Mouse (Mus musculus) MEL (cell line): Measurements from ENCODE around the gene Vwce. TPM values are rescaled to one million over a fixed set of nuclear protein-coding genes. Genes with fewer than 3 reads are reported as not detected.

Experiments
- DNase-seq: peaks from one replicate; pipeline ENCODE4 v3.0.0; 2011; ENCODE audit warnings: low read depth, low spot score
- H3K27ac ChIP-seq: 2 replicates; pipeline ENCODE4 v1.5.1; 2012; ENCODE audit warnings: low read depth, mild to moderate bottlenecking, control low read depth, low read length, moderate library complexity; ENCODE audit not compliant: control insufficient read depth
- H3K27me3 ChIP-seq, 2 experiments: fragments of 150-350 bp in 1 of 2; sonication (generic) in 1 of 2; 2 replicates each; pipeline ENCODE4 v1.6.1; 2012; ENCODE audit warnings: low read length in 2 of 2, mild to moderate bottlenecking in 2 of 2, improper control_type of control experiment in 1 of 2, moderate library complexity in 1 of 2; ENCODE audit not compliant: insufficient read depth in 2 of 2, control insufficient read depth in 1 of 2
- H3K36me3 ChIP-seq, 2 experiments: 2 replicates each; pipeline ENCODE4 v1.6.1; 2012 to 2014; ENCODE audit warnings: low read length in 2 of 2, improper control_type of control experiment in 1 of 2, inconsistent platforms in 1 of 2, mild to moderate bottlenecking in 1 of 2; ENCODE audit not compliant: insufficient read depth in 2 of 2, control insufficient read depth in 1 of 2
- H3K4me1 ChIP-seq, 2 experiments: fragments of 150-350 bp in 1 of 2; sonication (generic) in 1 of 2; 2 replicates each; pipeline ENCODE4 v1.6.1; 2012; ENCODE audit warnings: low read length in 2 of 2, improper control_type of control experiment in 1 of 2, mild to moderate bottlenecking in 1 of 2; ENCODE audit not compliant: insufficient read depth in 2 of 2, control insufficient read depth in 1 of 2
- H3K4me3 ChIP-seq, 2 experiments: fragments of 150-350 bp in 1 of 2; sonication (generic) in 1 of 2; 2 replicates each; pipeline ENCODE4 v1.5.1; 2012; ENCODE audit warnings: low read depth in 2 of 2, low read length in 2 of 2, mild to moderate bottlenecking in 2 of 2, moderate library complexity in 2 of 2, control low read depth in 1 of 2, improper control_type of control experiment in 1 of 2; ENCODE audit not compliant: control insufficient read depth in 1 of 2, insufficient read depth in 1 of 2
- H3K79me2 ChIP-seq: 2 replicates; pipeline ENCODE4 v1.6.1; 2012; ENCODE audit warnings: mild to moderate bottlenecking, low read length, moderate library complexity; ENCODE audit not compliant: control insufficient read depth, poor library complexity, insufficient read depth
- H3K9ac ChIP-seq: 2 replicates; pipeline ENCODE4 v1.6.1; 2012; ENCODE audit warnings: low read depth, mild to moderate bottlenecking, control low read depth, low read length, moderate library complexity; ENCODE audit not compliant: control insufficient read depth, poor library complexity, severe bottlenecking
- H3K9me3 ChIP-seq: fragments of 150-350 bp; sonication (generic); replicated peaks from 2 replicates; pipeline ENCODE4 v1.6.1; 2012; ENCODE audit warnings: mild to moderate bottlenecking, low read length, improper control_type of control experiment, moderate library complexity; ENCODE audit not compliant: insufficient read depth
- CHD1 ChIP-seq: IDR thresholded peaks from 2 replicates; pipeline ENCODE4 v1.6.1; 2012; ENCODE audit warnings: low read depth, mild to moderate bottlenecking, inconsistent platforms, low read length, improper control_type of control experiment
- CHD2 ChIP-seq: IDR thresholded peaks from 2 replicates; pipeline ENCODE4 v1.6.1; 2011; ENCODE audit warnings: low read length, improper control_type of control experiment
- CTCF ChIP-seq, 3 experiments: IDR thresholded peaks in 2 of 3; conservative IDR thresholded peaks in 1 of 3; 2 replicates each; pipeline ENCODE4 v1.5.1; 2011 to 2012; ENCODE audit warnings: low read length in 3 of 3, low read depth in 2 of 3, mild to moderate bottlenecking in 2 of 3, improper control_type of control experiment in 1 of 3, inconsistent platforms in 1 of 3, mixed read lengths in 1 of 3, moderate library complexity in 1 of 3; ENCODE audit not compliant: control insufficient read depth in 1 of 3, insufficient read depth in 1 of 3, poor library complexity in 1 of 3, severe bottlenecking in 1 of 3
- E2F4 ChIP-seq: IDR thresholded peaks from 2 replicates; pipeline ENCODE4 v1.6.1; 2011; ENCODE audit warnings: low read depth, low read length, improper control_type of control experiment, borderline replicate concordance
- ELF1 ChIP-seq: IDR thresholded peaks from 2 replicates; pipeline ENCODE4 v1.6.1; 2014; ENCODE audit warnings: low read depth, mild to moderate bottlenecking, inconsistent platforms, low read length, improper control_type of control experiment, moderate library complexity
- EP300 ChIP-seq, 2 experiments: IDR thresholded peaks; 2 replicates each; pipeline ENCODE4 v1.6.1; 2011; ENCODE audit warnings: improper control_type of control experiment in 2 of 2, low read length in 2 of 2, low read depth in 1 of 2, mild to moderate bottlenecking in 1 of 2
- ETS1 ChIP-seq: IDR thresholded peaks from 2 replicates; pipeline ENCODE4 v1.6.1; 2012; ENCODE audit warnings: low read depth, mild to moderate bottlenecking, inconsistent platforms, low read length, improper control_type of control experiment, moderate library complexity
- GABPA ChIP-seq: IDR thresholded peaks from 2 replicates; pipeline ENCODE4 v1.6.1; 2012; ENCODE audit warnings: low read depth, mild to moderate bottlenecking, inconsistent platforms, low read length, improper control_type of control experiment, moderate library complexity
- GATA1 ChIP-seq: IDR thresholded peaks from 2 replicates; pipeline ENCODE4 v1.6.1; 2011; ENCODE audit warnings: low read depth, low read length, improper control_type of control experiment
- HCFC1 ChIP-seq: IDR thresholded peaks from 2 replicates; pipeline ENCODE4 v1.6.1; 2012; ENCODE audit warnings: low read depth, mild to moderate bottlenecking, inconsistent platforms, low read length, improper control_type of control experiment, moderate library complexity
- JUND ChIP-seq: IDR thresholded peaks from 2 replicates; pipeline ENCODE4 v1.6.1; 2011; ENCODE audit warnings: low read depth, mild to moderate bottlenecking, improper control_type of control experiment, low read length
- KAT2A ChIP-seq: conservative IDR thresholded peaks from 2 replicates; pipeline ENCODE4 v1.6.1; 2012; ENCODE audit warnings: low read depth, low read length, improper control_type of control experiment, inconsistent platforms
- MAFK ChIP-seq: IDR thresholded peaks from 2 replicates; pipeline ENCODE4 v1.6.1; 2011; ENCODE audit warnings: low read depth, mild to moderate bottlenecking, low read length, improper control_type of control experiment, borderline replicate concordance
- MAX ChIP-seq: IDR thresholded peaks from 2 replicates; pipeline ENCODE4 v1.6.1; 2011; ENCODE audit warnings: low read length, improper control_type of control experiment
- MAZ ChIP-seq: IDR thresholded peaks from 2 replicates; pipeline ENCODE4 v1.6.1; 2012; ENCODE audit warnings: low read depth, mild to moderate bottlenecking, inconsistent platforms, low read length, improper control_type of control experiment
- MEF2A ChIP-seq: IDR thresholded peaks from 2 replicates; pipeline ENCODE4 v1.6.1; 2014; ENCODE audit warnings: low read depth, mild to moderate bottlenecking, inconsistent platforms, low read length, improper control_type of control experiment; ENCODE audit not compliant: poor library complexity, insufficient replicate concordance, severe bottlenecking; ENCODE audit errors: extremely low read depth
- MXI1 ChIP-seq: IDR thresholded peaks from 2 replicates; pipeline ENCODE4 v1.6.1; 2011; ENCODE audit warnings: mild to moderate bottlenecking, low read depth, low read length, improper control_type of control experiment
- MYB ChIP-seq: IDR thresholded peaks from 2 replicates; pipeline ENCODE4 v1.6.1; 2011; ENCODE audit warnings: mild to moderate bottlenecking, low read depth, low read length, improper control_type of control experiment
- MYC ChIP-seq: IDR thresholded peaks from 2 replicates; pipeline ENCODE4 v1.6.1; 2011; ENCODE audit warnings: low read depth, mild to moderate bottlenecking, low read length, improper control_type of control experiment, moderate library complexity
- NELFE ChIP-seq: IDR thresholded peaks from 2 replicates; pipeline ENCODE4 v1.6.1; 2011; ENCODE audit warnings: low read depth, low read length, improper control_type of control experiment
- NRF1 ChIP-seq: IDR thresholded peaks from 2 replicates; pipeline ENCODE4 v1.6.1; 2014; ENCODE audit warnings: low read depth, mild to moderate bottlenecking, inconsistent platforms, low read length, improper control_type of control experiment, moderate library complexity; ENCODE audit not compliant: poor library complexity, insufficient read depth, severe bottlenecking
- POLR2A ChIP-seq, 2 experiments: IDR thresholded peaks; 2 replicates each; pipeline ENCODE4 v1.6.1; 2011 to 2012; ENCODE audit warnings: low read length in 2 of 2, mild to moderate bottlenecking in 2 of 2, control low read depth in 1 of 2, improper control_type of control experiment in 1 of 2, low read depth in 1 of 2, moderate library complexity in 1 of 2; ENCODE audit not compliant: control insufficient read depth in 1 of 2, insufficient read depth in 1 of 2, poor library complexity in 1 of 2
- POLR2AphosphoS2 ChIP-seq: IDR thresholded peaks from 2 replicates; pipeline ENCODE4 v1.6.1; 2011; ENCODE audit warnings: low read length, improper control_type of control experiment
- POLR2AphosphoS5 ChIP-seq: IDR thresholded peaks from 2 replicates; pipeline ENCODE4 v1.6.1; 2012; ENCODE audit warnings: low read depth, borderline replicate concordance, mild to moderate bottlenecking, inconsistent platforms, low read length, moderate library complexity, mixed read lengths
- RAD21 ChIP-seq: IDR thresholded peaks from 2 replicates; pipeline ENCODE4 v1.6.1; 2011; ENCODE audit warnings: mild to moderate bottlenecking, low read depth, low read length, improper control_type of control experiment
- RCOR1 ChIP-seq: IDR thresholded peaks from 2 replicates; pipeline ENCODE4 v1.6.1; 2012; ENCODE audit warnings: low read depth, mild to moderate bottlenecking, inconsistent platforms, low read length, improper control_type of control experiment
- SIN3A ChIP-seq: IDR thresholded peaks from 2 replicates; pipeline ENCODE4 v1.6.1; 2012; ENCODE audit warnings: low read length, improper control_type of control experiment, inconsistent platforms
- SMC3 ChIP-seq: IDR thresholded peaks from 2 replicates; pipeline ENCODE4 v1.6.1; 2011; ENCODE audit warnings: low read depth, low read length, improper control_type of control experiment
- TAL1 ChIP-seq: IDR thresholded peaks from 2 replicates; pipeline ENCODE4 v1.6.1; 2012; ENCODE audit warnings: mild to moderate bottlenecking, inconsistent platforms, low read length, moderate library complexity, mixed read lengths
- TBP ChIP-seq: IDR thresholded peaks from 2 replicates; pipeline ENCODE4 v1.8.0; 2011; ENCODE audit warnings: low read depth, low read length, improper control_type of control experiment
- TCF12 ChIP-seq: IDR thresholded peaks from 2 replicates; pipeline ENCODE4 v1.6.1; 2014; ENCODE audit warnings: low read depth, mild to moderate bottlenecking, inconsistent platforms, low read length, improper control_type of control experiment, moderate library complexity
- UBTF ChIP-seq: IDR thresholded peaks from 2 replicates; pipeline ENCODE4 v1.6.1; 2012; ENCODE audit warnings: low read depth, mild to moderate bottlenecking, inconsistent platforms, low read length, improper control_type of control experiment, moderate library complexity, borderline replicate concordance; ENCODE audit not compliant: insufficient read depth
- USF1 ChIP-seq: IDR thresholded peaks from 2 replicates; pipeline ENCODE4 v1.6.1; 2014; ENCODE audit warnings: low read depth, mild to moderate bottlenecking, inconsistent platforms, low read length, improper control_type of control experiment, moderate library complexity
- USF2 ChIP-seq, 2 experiments: IDR thresholded peaks; 2 replicates each; pipeline ENCODE4 v1.6.1; 2011 to 2012; ENCODE audit warnings: improper control_type of control experiment in 2 of 2, low read length in 2 of 2, borderline replicate concordance in 1 of 2, inconsistent platforms in 1 of 2, low read depth in 1 of 2, mild to moderate bottlenecking in 1 of 2; ENCODE audit not compliant: insufficient read depth in 1 of 2
- ZC3H11A ChIP-seq: IDR thresholded peaks from 2 replicates; pipeline ENCODE4 v1.6.1; 2012; ENCODE audit warnings: low read depth, mild to moderate bottlenecking, inconsistent platforms, low read length, improper control_type of control experiment
- ZKSCAN1 ChIP-seq: IDR thresholded peaks from 2 replicates; pipeline ENCODE4 v1.6.1; 2012; ENCODE audit warnings: low read depth, mild to moderate bottlenecking, inconsistent platforms, low read length, improper control_type of control experiment, moderate library complexity
- ZMIZ1 ChIP-seq: IDR thresholded peaks from 2 replicates; pipeline ENCODE4 v1.6.1; 2012; ENCODE audit warnings: low read depth, mild to moderate bottlenecking, inconsistent platforms, low read length, improper control_type of control experiment, moderate library complexity
- ZNF384 ChIP-seq: IDR thresholded peaks from 2 replicates; pipeline ENCODE4 v1.6.1; 2012; ENCODE audit warnings: low read depth, mild to moderate bottlenecking, inconsistent platforms, low read length, improper control_type of control experiment
- polyA plus RNA-seq, 2 experiments: library from polyadenylated mRNA; stranded (reverse) in 1 of 2; unstranded in 1 of 2; fragments of >175 nt in 1 of 2; fragments of >200 nt in 1 of 2; gene quantifications; 2 replicates each; pipeline versions ENCODE4 v1.2.1 to v1.2.4; 2012; ENCODE audit warnings: low replicate concordance in 2 of 2, low read depth in 1 of 2; ENCODE audit not compliant: insufficient read length in 2 of 2, insufficient read depth in 1 of 2, missing spikeins in 1 of 2
- total RNA-seq: library from RNA; depleted of rRNA; stranded (reverse); fragments of 300-350 nt; gene quantifications from 2 replicates; pipeline ENCODE4 v1.2.3, GENCODE M21; 2012

Vwce gene
- total and polyA plus RNA-seq, 3 experiments: 0.04 to 666 (median 1.8) TPM

DNA sequence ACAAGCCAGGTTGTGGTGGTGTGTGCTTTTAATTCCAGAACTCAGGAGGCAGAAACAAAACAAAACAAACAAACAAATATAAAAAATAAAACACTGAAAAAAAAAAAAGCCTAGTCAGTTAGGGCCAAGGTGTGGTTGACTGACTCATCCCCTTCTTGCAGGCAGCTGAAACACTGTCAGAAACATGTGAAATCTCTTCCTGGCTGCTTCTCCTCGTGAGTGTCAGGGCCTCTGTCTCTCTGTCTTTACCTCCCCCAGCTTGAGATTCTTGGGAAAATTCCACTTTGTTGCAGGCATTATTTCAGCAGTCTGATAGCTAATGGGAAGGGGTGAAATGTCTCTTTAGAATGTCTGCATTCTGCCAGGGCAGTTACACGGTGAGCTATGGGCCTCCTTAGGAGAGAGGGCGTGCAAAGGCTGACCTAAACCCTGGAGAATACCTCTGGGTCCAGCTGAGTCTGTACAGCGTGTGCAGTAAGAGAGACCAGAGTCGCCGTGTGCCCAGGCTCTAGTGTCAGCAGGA is 31.7 kb upstream of the Vwce start:
- H3K4me1 ChIP-seq: peaks cover 8 to 19% of the 10 kb centered on the region in 2 experiments
- peaks cover 4 to 18% of the 10 kb centered on the region in 2 experiments for H3K36me3 ChIP-seq
- H3K9me3 ChIP-seq: no peaks in the 10 kb centered on the region
- peaks cover 20% of the 10 kb centered on the region for H3K79me2 ChIP-seq
- H3K9ac ChIP-seq: peak overlapping the region; percentile 74
- peak overlapping the region; percentile 55 to 59 for H3K4me3 ChIP-seq
- H3K27me3 ChIP-seq: no peaks in the 10 kb centered on the region
- DNase-seq: peak; percentile 67
- peak overlapping the region; percentile 46 for H3K27ac ChIP-seq
- TF ChIP-seq POLR2AphosphoS5 (no peak), CHD1 (no peak), MAZ (no peak), RAD21 (no peak), ELF1 (no peak), UBTF (no peak), MXI1 (peak; percentile 68; the same call in 1 of the 2 replicates), E2F4 (no peak), EP300 (IDR thresholded peaks at IDR 0.05; ENCODE audit: low read depth in 1 of 2, low read length in 2 of 2) (peak in 1 of 2 experiments; percentile 42; a peak in 1 of 4 replicates), SMC3 (0 out of 2 replicates have a peak, but pooled peaks have one; percentile 1), MEF2A (no peak), RCOR1 (no peak), POLR2AphosphoS2 (no peak), POLR2A (IDR thresholded peaks at IDR 0.05; ENCODE audit: control insufficient read depth in 1 of 2, insufficient read depth in 1 of 2, low read depth in 1 of 2, low read length in 2 of 2, poor library complexity in 1 of 2) (no peak), NRF1 (no peak), MAFK (no peak), HCFC1 (no peak), MAX (0 out of 2 replicates have a peak, but pooled peaks have one; percentile 31), MYB (no peak), GABPA (no peak), JUND (no peak), TBP (no peak), USF1 (no peak), CTCF (IDR thresholded peaks at IDR 0.05 in 2 of 3, conservative IDR thresholded peaks at IDR 0.05 in 1 of 3; ENCODE audit: control insufficient read depth in 1 of 3, insufficient read depth in 1 of 3, low read depth in 2 of 3, low read length in 3 of 3, poor library complexity in 1 of 3, severe bottlenecking in 1 of 3) (no peak), ZKSCAN1 (no peak), SIN3A (no peak), ZNF384 (peak; percentile 86), USF2 (IDR thresholded peaks at IDR 0.05; ENCODE audit: borderline replicate concordance in 1 of 2, insufficient read depth in 1 of 2, low read depth in 1 of 2, low read length in 2 of 2) (no peak), KAT2A (no peak), GATA1 (no peak), CHD2 (no peak), ETS1 (peak; percentile 56), ZC3H11A (no peak), TAL1 (no peak), ZMIZ1 (no peak), NELFE (no peak), TCF12 (no peak), MYC (no peak)
